ENCODE assay signal across 8 mouse cellular contexts in the genomic region with DNA sequence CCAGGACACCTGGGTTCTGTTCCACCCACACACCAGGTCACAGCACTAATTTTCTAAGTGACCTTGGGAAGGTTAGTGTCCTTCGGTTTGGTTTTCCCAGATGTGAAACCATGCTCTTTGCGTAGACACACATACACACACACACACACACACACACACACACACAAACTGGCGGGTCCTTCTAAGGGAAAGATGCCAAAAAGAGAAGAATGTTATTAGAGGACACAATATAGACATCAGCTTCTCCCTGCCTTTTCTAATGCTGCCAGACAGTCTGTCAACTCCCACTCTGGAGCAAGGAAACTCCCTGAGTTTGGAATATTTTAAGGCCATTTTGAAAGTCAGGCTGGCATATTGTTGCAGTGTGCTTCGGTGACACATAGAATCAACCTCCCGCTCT. TPM values are rescaled to one million over a fixed set of nuclear protein-coding genes. Genes with fewer than 3 reads are reported as not detected.
DNase-seq lines count a peak whose midpoint lies in the region; ATAC-seq lines count a peak whose summit lies in the region.

No protein-coding gene starts in this region.

- peak overlapping the region; percentile 82 for H3K27ac ChIP-seq in midbrain, embryonic 13.5 days

- DNase-seq in adrenal gland, postnatal 14 days: peak; percentile 35
- no peak for DNase-seq in adrenal gland, adult 8-10 months
- peak; percentile 10 to 22 for DNase-seq in right cerebral cortex, adult 2 months (ENCODE audit: low spot score in 2 of 2)
- no peak for DNase-seq in right cerebral cortex, postnatal 25 days
- peak; percentile 51 for DNase-seq in kidney, postnatal 10 days
- no peak for DNase-seq in ovary, adult 18-20 months (ENCODE audit: low spot score)
- DNase-seq in yolk sac, embryonic 10.5 days (ENCODE audit: low spot score): no peak

- H3K4me1 ChIP-seq in midbrain, embryonic 13.5 days (replicated peaks): peaks cover 20% of the 10 kb centered on the region; the same call in 1 of the 2 replicates

- no peaks in the 10 kb centered on the region for H3K36me3 ChIP-seq in midbrain, embryonic 13.5 days

- 6% methylated on average over 5 of the region's 5 CpGs for WGBS in midbrain, embryonic 13.5 days

- H3K4me2 ChIP-seq in midbrain, embryonic 13.5 days (replicated peaks): peak overlapping the region; percentile 80

- peak; percentile 15; the same call in 1 of the 2 replicates for ATAC-seq in midbrain, embryonic 13.5 days

- peak overlapping the region; percentile 74 for H3K4me3 ChIP-seq in midbrain, embryonic 13.5 days (replicated peaks)

- H3K9me3 ChIP-seq in midbrain, embryonic 13.5 days: no peaks in the 10 kb centered on the region

- H3K9ac ChIP-seq in midbrain, embryonic 13.5 days (replicated peaks): peak overlapping the region; percentile 82

- H3K27me3 ChIP-seq in midbrain, embryonic 13.5 days: peaks cover 26% of the 10 kb centered on the region

RNA-seq across cellular contexts. Expression of gene Rbms1, which starts 0.6 kb away (rescaled TPM):
- 72.7 and 89.6 TPM in 2 replicates for total RNA-seq in adrenal gland, postnatal 14 days (2021)
- total RNA-seq in adrenal gland, adult 8-10 months (2022): 10 to 100 TPM; 40.6 to 71.6 (median 53.7) TPM
- 29.5 and 32.0 TPM in 2 replicates for polyA plus RNA-seq in midbrain, embryonic 13.5 days (2015; fragmentation: Nextera tagmentation; extraction: Ambion mirVana)

Comparison
In these comparisons a context has a peak if more than half of its experiments do, and no peak if none do; other contexts are left out.
1. DNase-seq: peak in adrenal gland, postnatal 14 days (single experiment), right cerebral cortex, adult 2 months (2 of 2) and kidney, postnatal 10 days (single experiment); none in adrenal gland, adult 8-10 months (single experiment), right cerebral cortex, postnatal 25 days (single experiment), ovary, adult 18-20 months (single experiment) and yolk sac, embryonic 10.5 days (single experiment).